8 mouse cellular contexts compared by ENCODE assay signal in genomic region chr17:45573780-45574123, GRCm38 (mm10). TPM values are rescaled to one million over a fixed set of nuclear protein-coding genes. Genes with fewer than 3 reads are reported as not detected.
A peak's percentile ranks its signal among the peaks of the same experiment; 100 is the strongest.
DNase-seq lines count a peak whose midpoint lies in the region; ATAC-seq lines count a peak whose summit lies in the region.

No protein-coding gene starts in this region.

- H3K27ac ChIP-seq in lung, embryonic 16.5 days (ENCODE audit: low read length) = peak overlapping the region; percentile 98

- H3K27me3 ChIP-seq in lung, embryonic 16.5 days (ENCODE audit: control insufficient read depth, insufficient read depth, low read depth, low read length) = no peaks in the 10 kb centered on the region

- H3K4me3 ChIP-seq in lung, embryonic 16.5 days (ENCODE audit: low read length) = peak overlapping the region; percentile 96

- ATAC-seq in hematopoietic stem cell, adult 5-6 weeks (replicated peaks in 1 of 2; ENCODE audit: insufficient read depth in 1 of 2, low FRiP score in 2 of 2, low TSS enrichment in 1 of 2, low read depth in 1 of 2, poor library complexity in 2 of 2, severe bottlenecking in 2 of 2) = peak; percentile 42 to 62
- peak; percentile 76 for ATAC-seq in lung, embryonic 16.5 days (ENCODE audit: low read depth)

- peaks cover 30% of the 10 kb centered on the region for H3K36me3 ChIP-seq in lung, embryonic 16.5 days (ENCODE audit: control insufficient read depth, insufficient read depth, low read length)

- under 1% methylated on average over 18 of the region's 18 CpGs for WGBS in lung, embryonic 16.5 days

- peaks cover 18% of the 10 kb centered on the region for H3K4me1 ChIP-seq in lung, embryonic 16.5 days (replicated peaks; ENCODE audit: control insufficient read depth, insufficient read depth, low read length)

- peak; percentile 97 for DNase-seq in MN1 (ENCODE audit: low spot score)
- peak; percentile 95 for DNase-seq in cerebellum, adult 8-10 months
- DNase-seq in forelimb bud, embryonic 11.5 days (ENCODE audit: low read depth, low spot score) = peak; percentile 95
- peak; percentile 96 for DNase-seq in layer of hippocampus, adult 9-11 months
- DNase-seq in ovary, postnatal 10 days (ENCODE audit: low spot score) = peak; percentile 93
- peak; percentile 95 for DNase-seq in thymus, postnatal 0 days (ENCODE audit: low spot score)

- H3K4me2 ChIP-seq in lung, embryonic 16.5 days (ENCODE audit: low read depth, low read length) = peak overlapping the region; percentile 76

- peak overlapping the region; percentile 84 for H3K9ac ChIP-seq in lung, embryonic 16.5 days (ENCODE audit: low read length)

- no peaks in the 10 kb centered on the region for H3K9me3 ChIP-seq in lung, embryonic 16.5 days (ENCODE audit: control insufficient read depth, low read length)

RNA-seq across cellular contexts. Expression of gene Hsp90ab1, which starts 0.7 kb away (rescaled TPM):
- total RNA-seq in hematopoietic stem cell, adult 5-6 weeks (2017) = 2,119 and 2,880 TPM in 2 replicates
- 1,477 and 1,506 TPM in 2 replicates for polyA plus RNA-seq in lung, embryonic 16.5 days (2015; fragmentation: Nextera tagmentation; extraction: Ambion mirVana)
- 1,223 and 1,279 TPM in 2 replicates for polyA plus RNA-seq in thymus, postnatal 0 days (2015; fragmentation: Nextera tagmentation; extraction: Ambion mirVana)

RNA-seq across cellular contexts. Expression of gene Slc35b2, which starts 10.1 kb away (rescaled TPM):
- total RNA-seq in hematopoietic stem cell, adult 5-6 weeks (2017) = 64.8 and 76.7 TPM in 2 replicates
- 130 and 131 TPM in 2 replicates for polyA plus RNA-seq in lung, embryonic 16.5 days (2015; fragmentation: Nextera tagmentation; extraction: Ambion mirVana)
- 95.8 and 96.9 TPM in 2 replicates for polyA plus RNA-seq in thymus, postnatal 0 days (2015; fragmentation: Nextera tagmentation; extraction: Ambion mirVana)

RNA-seq across cellular contexts. Expression of gene Nfkbie, which starts 18.2 kb away (rescaled TPM):
- 20.5 and 22.7 TPM in 2 replicates for total RNA-seq in hematopoietic stem cell, adult 5-6 weeks (2017)
- 3.1 and 3.5 TPM in 2 replicates for polyA plus RNA-seq in lung, embryonic 16.5 days (2015; fragmentation: Nextera tagmentation; extraction: Ambion mirVana)
- 70.4 and 80.2 TPM in 2 replicates for polyA plus RNA-seq in thymus, postnatal 0 days (2015; fragmentation: Nextera tagmentation; extraction: Ambion mirVana)

RNA-seq across cellular contexts. Expression of gene Tmem151b, which starts 24.3 kb away (rescaled TPM):
- 0.25 TPM in 2 replicates for total RNA-seq in hematopoietic stem cell, adult 5-6 weeks (2017)
- polyA plus RNA-seq in lung, embryonic 16.5 days (2015; fragmentation: Nextera tagmentation; extraction: Ambion mirVana) = 1.2 and 1.4 TPM in 2 replicates
- 19.0 and 19.6 TPM in 2 replicates for polyA plus RNA-seq in thymus, postnatal 0 days (2015; fragmentation: Nextera tagmentation; extraction: Ambion mirVana)

RNA-seq across cellular contexts. Expression of gene Slc29a1, which starts 25.7 kb away (rescaled TPM):
- 70.4 and 70.6 TPM in 2 replicates for total RNA-seq in hematopoietic stem cell, adult 5-6 weeks (2017)
- polyA plus RNA-seq in lung, embryonic 16.5 days (2015; fragmentation: Nextera tagmentation; extraction: Ambion mirVana) = 100 and 106 TPM in 2 replicates
- 243 and 252 TPM in 2 replicates for polyA plus RNA-seq in thymus, postnatal 0 days (2015; fragmentation: Nextera tagmentation; extraction: Ambion mirVana)

Comparison
In these comparisons a context has a peak if more than half of its experiments do, and no peak if none do; other contexts are left out.
1. Peak in every context shown above with its lines: DNase-seq, ATAC-seq, H3K4me3 ChIP-seq and H3K27ac ChIP-seq.
2. RNA of gene Nfkbie, which starts 18.2 kb away (polyA plus RNA-seq): 70.4 to 80.2 TPM in thymus, postnatal 0 days; 3.1 to 3.5 TPM in lung, embryonic 16.5 days; every median in the first group is over 10 times any median in the second.